Mouse (Mus musculus): ENCODE results near the gene Ahnak. TPM values are rescaled to one million over a fixed set of nuclear protein-coding genes. Genes with fewer than 3 reads are reported as not detected.

The Ahnak gene
- polyA plus RNA-seq (2015; fragmentation: Nextera tagmentation; extraction: Ambion mirVana) = 24.7 and 25.6 TPM in 2 replicates

- H3K27me3 ChIP-seq = no peaks in the 10 kb centered on the region
- under 1% methylated on average over 40 of the region's 42 CpGs for WGBS
- H3K9me3 ChIP-seq = no peaks in the 10 kb centered on the region
- peak within 1 kb of the TSS; percentile 70 for H3K4me2 ChIP-seq
- ATAC-seq (ENCODE audit: borderline replicate concordance, extremely low read depth, low FRiP score, low TSS enrichment) = peak; percentile 69; the same call in 1 of the 2 replicates
- peak within 1 kb of the TSS; percentile 71 for H3K9ac ChIP-seq
- peaks cover 62% of the 10 kb centered on the region for H3K4me1 ChIP-seq
- peak within 1 kb of the TSS; percentile 60 for H3K4me3 ChIP-seq
- H3K27ac ChIP-seq = peak within 1 kb of the TSS; percentile 94
- H3K36me3 ChIP-seq = no peaks in the 10 kb centered on the region
Measured at GRCm38 (mm10) chr19:8989066-8989566, at the start of gene Ahnak. Ahnak (plus strand) TSS chr19:8989284.

- WGBS = 78% methylated on average over 15 of the region's 15 CpGs
- H3K4me1 ChIP-seq = peaks cover 32% of the 10 kb centered on the region
- H3K27ac ChIP-seq = no peak overlapping the region
- H3K9me3 ChIP-seq = no peaks in the 10 kb centered on the region
- no peak for ATAC-seq (ENCODE audit: borderline replicate concordance, extremely low read depth, low FRiP score, low TSS enrichment)
- H3K4me3 ChIP-seq = no peak overlapping the region
- H3K36me3 ChIP-seq = peaks cover 35% of the 10 kb centered on the region
- H3K9ac ChIP-seq = peak overlapping the region; percentile 97; the same call in 1 of the 2 replicates
- H3K4me2 ChIP-seq = peak overlapping the region; percentile 69
- H3K27me3 ChIP-seq = no peaks in the 10 kb centered on the region
Measured at GRCm38 (mm10) chr19:8940526-8941133, 48.5 kb upstream of the Ahnak start.

DNA sequence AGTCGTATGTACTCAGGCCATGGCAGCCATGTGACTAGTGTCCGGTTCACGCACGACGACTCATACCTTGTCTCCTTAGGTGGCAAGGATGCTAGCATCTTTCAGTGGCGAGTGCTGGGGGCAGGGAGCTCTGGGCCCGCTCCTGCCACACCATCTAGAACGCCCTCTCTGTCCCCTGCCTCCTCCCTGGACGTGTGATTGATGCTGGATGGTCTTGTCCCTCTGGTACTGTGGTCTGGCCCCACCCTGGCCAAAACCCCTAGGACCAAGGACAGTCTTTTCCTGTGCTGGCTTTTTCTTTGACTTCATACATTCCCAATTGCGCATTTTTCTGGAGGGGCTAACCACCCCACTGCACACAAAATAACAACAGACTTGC lies 48.0 kb upstream of the Ahnak start:
- Histone ChIP-seq H3K9ac (peak overlapping the region; percentile 97), H3K36me3 (peaks cover 38% of the 10 kb centered on the region), H3K4me1 (peaks cover 32% of the 10 kb centered on the region), H3K27ac (peak overlapping the region; percentile 97), H3K27me3 (no peaks in the 10 kb centered on the region), H3K4me2 (peak overlapping the region; percentile 69), H3K4me3 (peak overlapping the region; percentile 70), H3K9me3 (no peaks in the 10 kb centered on the region)
- ATAC-seq (ENCODE audit: borderline replicate concordance, extremely low read depth, low FRiP score, low TSS enrichment) = peak; percentile 16; the same call in 1 of the 2 replicates
- 31% methylated on average over 10 of the region's 10 CpGs for WGBS

DNA sequence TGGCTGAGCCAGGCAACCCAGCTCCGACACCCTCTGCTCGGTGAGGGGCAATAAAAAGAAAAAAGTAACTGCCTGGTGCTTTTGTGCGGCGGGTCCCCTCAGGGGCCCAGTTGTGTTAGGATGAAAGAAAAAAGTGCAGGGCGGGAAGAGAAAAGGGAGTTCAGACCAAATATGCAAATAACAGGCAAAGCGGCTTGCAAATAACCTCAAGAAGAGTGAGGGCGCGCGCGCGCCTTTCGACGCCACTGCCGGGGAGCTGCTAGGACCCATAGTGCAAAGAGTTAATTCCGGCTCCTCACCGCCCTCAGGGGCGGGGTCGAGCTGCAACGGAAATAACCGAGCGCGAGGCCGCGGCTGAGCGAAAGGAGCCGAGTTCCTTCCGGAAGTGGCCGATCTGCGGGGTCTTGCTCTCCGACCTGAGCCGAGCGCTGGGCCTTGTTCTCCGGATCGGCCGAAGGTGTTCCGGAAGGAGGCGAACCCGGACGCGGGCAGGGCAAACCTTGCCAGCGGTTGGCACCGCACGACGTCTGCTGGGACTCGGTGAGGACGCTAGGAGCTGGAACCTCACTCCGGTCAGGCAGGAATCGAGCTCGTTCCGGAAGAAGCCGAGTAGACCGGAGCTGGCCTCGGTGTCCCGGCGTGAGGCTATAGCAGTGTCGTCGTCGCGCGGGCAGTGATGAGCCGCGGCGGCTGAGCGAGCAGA lies 47.4 kb upstream of the Ahnak start, which contains the start of gene Mta2:
Gene Mta2 (plus strand): TSS at position 361 of the 703 bp plus-strand sequence.
- peak within 1 kb of the TSS; percentile 97 for H3K9ac ChIP-seq
- no peaks in the 10 kb centered on the region for H3K9me3 ChIP-seq
- H3K36me3 ChIP-seq = peaks cover 43% of the 10 kb centered on the region
- peaks cover 32% of the 10 kb centered on the region for H3K4me1 ChIP-seq
- WGBS = under 1% methylated on average over 64 of the region's 64 CpGs
- H3K27me3 ChIP-seq = no peaks in the 10 kb centered on the region
- peak within 1 kb of the TSS; percentile 69 for H3K4me2 ChIP-seq
- peak; percentile 94 for ATAC-seq (ENCODE audit: borderline replicate concordance, extremely low read depth, low FRiP score, low TSS enrichment)
- peak within 1 kb of the TSS; percentile 97 for H3K27ac ChIP-seq
- peak within 1 kb of the TSS; percentile 70 for H3K4me3 ChIP-seq

- ATAC-seq (ENCODE audit: borderline replicate concordance, extremely low read depth, low FRiP score, low TSS enrichment) = peak; percentile 54
- Histone ChIP-seq H3K9me3 (no peaks in the 10 kb centered on the region), H3K4me2 (peak overlapping the region; percentile 69), H3K27me3 (no peaks in the 10 kb centered on the region), H3K4me1 (peaks cover 32% of the 10 kb centered on the region), H3K4me3 (peak overlapping the region; percentile 70), H3K9ac (peak overlapping the region; percentile 97), H3K27ac (peak overlapping the region; percentile 97), H3K36me3 (peaks cover 47% of the 10 kb centered on the region)
- under 1% methylated on average over 46 of the region's 46 CpGs for WGBS
Measured at GRCm38 (mm10) chr19:8942276-8942964, 46.7 kb upstream of the Ahnak start.

DNA sequence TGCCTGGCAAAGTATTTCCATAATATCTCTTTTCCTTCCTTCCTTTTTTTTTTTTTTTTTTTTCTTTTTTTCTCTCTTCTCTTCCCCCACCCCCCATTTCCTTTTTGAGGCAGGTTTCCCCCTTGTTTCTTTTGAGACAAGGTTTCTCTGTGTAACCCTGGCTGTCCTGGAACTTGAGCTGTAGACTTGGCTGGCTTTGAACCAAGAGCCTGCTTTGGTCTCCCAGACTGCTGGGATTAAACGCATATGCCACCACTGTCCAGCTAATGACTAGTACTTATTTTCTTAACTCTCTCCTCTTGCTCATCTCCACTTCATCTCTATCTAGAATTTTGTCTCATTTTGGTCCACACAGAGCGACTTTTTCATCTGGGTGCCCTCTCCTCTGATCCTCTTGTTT lies 46.0 kb upstream of the Ahnak start:
- Histone ChIP-seq H3K36me3 (peaks cover 47% of the 10 kb centered on the region), H3K4me3 (peak overlapping the region; percentile 70), H3K4me2 (peak overlapping the region; percentile 69), H3K27me3 (no peaks in the 10 kb centered on the region), H3K9me3 (no peaks in the 10 kb centered on the region), H3K9ac (peak overlapping the region; percentile 97), H3K4me1 (peaks cover 32% of the 10 kb centered on the region), H3K27ac (peak overlapping the region; percentile 97; the same call in 1 of the 2 replicates)
- no peak for ATAC-seq (ENCODE audit: borderline replicate concordance, extremely low read depth, low FRiP score, low TSS enrichment)
- 43% methylated on average over 2 of the region's 2 CpGs for WGBS

GRCm38 (mm10) chr19:8944062-8944461 lies 45.0 kb upstream of the Ahnak start:
- peaks cover 49% of the 10 kb centered on the region for H3K36me3 ChIP-seq
- H3K9me3 ChIP-seq = no peaks in the 10 kb centered on the region
- peak overlapping the region; percentile 70 for H3K4me3 ChIP-seq
- WGBS = 28% methylated on average over 5 of the region's 5 CpGs
- H3K27ac ChIP-seq = 0 out of 2 replicates have a peak overlapping the region, but pooled peaks have one; percentile 21
- H3K9ac ChIP-seq = 0 out of 2 replicates have a peak overlapping the region, but pooled peaks have one; percentile 13
- H3K4me1 ChIP-seq = peaks cover 32% of the 10 kb centered on the region
- no peak for ATAC-seq (ENCODE audit: borderline replicate concordance, extremely low read depth, low FRiP score, low TSS enrichment)
- no peaks in the 10 kb centered on the region for H3K27me3 ChIP-seq
- H3K4me2 ChIP-seq = peak overlapping the region; percentile 69

DNA sequence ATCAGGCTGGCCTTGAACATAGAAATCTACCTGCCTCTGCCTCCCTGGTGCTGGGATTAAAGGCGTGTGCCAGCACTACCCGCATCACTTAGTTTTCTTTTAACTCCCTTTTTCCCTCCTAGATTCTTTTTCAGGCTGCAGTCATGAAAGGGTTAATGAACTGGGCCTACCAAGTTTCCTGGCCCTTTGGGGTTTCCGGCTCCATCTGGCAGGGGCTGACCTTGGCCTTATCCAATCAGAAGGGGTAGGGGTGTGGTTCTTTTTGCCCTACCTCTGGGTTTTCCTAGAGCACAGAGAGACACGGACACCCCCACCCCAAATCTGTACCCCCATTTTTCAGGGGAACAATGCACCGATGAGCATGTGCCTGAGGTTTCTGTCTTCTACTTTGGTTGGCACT lies 44.3 kb upstream of the Ahnak start:
- H3K9ac ChIP-seq = peak overlapping the region; percentile 31; the same call in 1 of the 2 replicates

GRCm38 (mm10) chr19:8945251-8945650 lies 43.8 kb upstream of the Ahnak start:
- Histone ChIP-seq H3K4me1 (peaks cover 32% of the 10 kb centered on the region), H3K4me2 (peak overlapping the region; percentile 69), H3K4me3 (peak overlapping the region; percentile 70), H3K9me3 (no peaks in the 10 kb centered on the region), H3K27me3 (no peaks in the 10 kb centered on the region), H3K36me3 (peaks cover 55% of the 10 kb centered on the region), H3K9ac (peak overlapping the region; percentile 31; the same call in 1 of the 2 replicates), H3K27ac (no peak overlapping the region)
- 67% methylated on average over 6 of the region's 6 CpGs for WGBS
- no peak for ATAC-seq (ENCODE audit: borderline replicate concordance, extremely low read depth, low FRiP score, low TSS enrichment)

More for the DNA sequence above, 44.3 kb upstream of the Ahnak start:
- peak overlapping the region; percentile 70 for H3K4me3 ChIP-seq
- peaks cover 32% of the 10 kb centered on the region for H3K4me1 ChIP-seq
- no peaks in the 10 kb centered on the region for H3K9me3 ChIP-seq
- H3K4me2 ChIP-seq = peak overlapping the region; percentile 69
- ATAC-seq (ENCODE audit: borderline replicate concordance, extremely low read depth, low FRiP score, low TSS enrichment) = no peak
- 24% methylated on average over 5 of the region's 5 CpGs for WGBS
- no peaks in the 10 kb centered on the region for H3K27me3 ChIP-seq
- peak overlapping the region; percentile 41; the same call in 1 of the 2 replicates for H3K27ac ChIP-seq
- H3K36me3 ChIP-seq = peaks cover 51% of the 10 kb centered on the region

GRCm38 (mm10) chr19:8946929-8947328 lies 42.2 kb upstream of the Ahnak start:
- no peaks in the 10 kb centered on the region for H3K27me3 ChIP-seq
- H3K9me3 ChIP-seq = no peaks in the 10 kb centered on the region
- H3K4me3 ChIP-seq = no peak overlapping the region
- WGBS = 86% methylated on average over 7 of the region's 7 CpGs
- H3K27ac ChIP-seq = no peak overlapping the region
- peaks cover 72% of the 10 kb centered on the region for H3K36me3 ChIP-seq
- no peak overlapping the region for H3K4me2 ChIP-seq
- peaks cover 26% of the 10 kb centered on the region for H3K4me1 ChIP-seq
- no peak overlapping the region for H3K9ac ChIP-seq
- no peak for ATAC-seq (ENCODE audit: borderline replicate concordance, extremely low read depth, low FRiP score, low TSS enrichment)

DNA sequence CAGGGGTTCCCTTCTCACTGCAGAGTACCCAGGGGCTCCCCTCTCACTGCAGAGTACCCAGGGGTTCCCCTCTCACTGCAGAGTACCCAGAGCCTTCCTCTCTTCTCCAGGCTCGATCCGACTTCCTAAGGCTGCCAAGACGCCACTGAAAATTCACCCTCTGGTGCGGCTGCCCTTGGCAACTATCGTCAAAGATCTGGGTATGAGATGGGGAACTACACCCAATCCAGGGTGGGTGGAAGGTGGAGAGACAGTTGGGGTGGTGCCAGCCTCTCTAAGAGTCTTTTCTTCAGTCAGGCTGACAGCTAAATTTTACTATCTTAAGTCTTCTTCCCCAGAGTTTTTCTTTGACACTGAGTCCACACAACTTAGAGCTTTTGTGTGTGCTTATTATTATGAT lies 38.9 kb upstream of the Ahnak start:
- ATAC-seq (ENCODE audit: borderline replicate concordance, extremely low read depth, low FRiP score, low TSS enrichment) = no peak
- peaks cover 69% of the 10 kb centered on the region for H3K36me3 ChIP-seq
- no peak overlapping the region for H3K4me2 ChIP-seq
- no peak overlapping the region for H3K9ac ChIP-seq
- H3K4me1 ChIP-seq = peaks cover 20% of the 10 kb centered on the region
- no peaks in the 10 kb centered on the region for H3K27me3 ChIP-seq
- 80% methylated on average over 5 of the region's 5 CpGs for WGBS
- no peaks in the 10 kb centered on the region for H3K9me3 ChIP-seq
- no peak overlapping the region for H3K4me3 ChIP-seq
- H3K27ac ChIP-seq = no peak overlapping the region

All from lung, embryonic 15.5 days (tissue).